Mouse (Mus musculus): ENCODE data around the gene Dchs1.
A peak's percentile ranks its signal among the peaks of the same experiment; 100 is the strongest.
"Not testable (repeated sequence)": the region's sequence is repeated elsewhere in the genome, so short reads cannot be mapped to it uniquely, and the experiment has no call there.

Gene Dchs1

DNA sequence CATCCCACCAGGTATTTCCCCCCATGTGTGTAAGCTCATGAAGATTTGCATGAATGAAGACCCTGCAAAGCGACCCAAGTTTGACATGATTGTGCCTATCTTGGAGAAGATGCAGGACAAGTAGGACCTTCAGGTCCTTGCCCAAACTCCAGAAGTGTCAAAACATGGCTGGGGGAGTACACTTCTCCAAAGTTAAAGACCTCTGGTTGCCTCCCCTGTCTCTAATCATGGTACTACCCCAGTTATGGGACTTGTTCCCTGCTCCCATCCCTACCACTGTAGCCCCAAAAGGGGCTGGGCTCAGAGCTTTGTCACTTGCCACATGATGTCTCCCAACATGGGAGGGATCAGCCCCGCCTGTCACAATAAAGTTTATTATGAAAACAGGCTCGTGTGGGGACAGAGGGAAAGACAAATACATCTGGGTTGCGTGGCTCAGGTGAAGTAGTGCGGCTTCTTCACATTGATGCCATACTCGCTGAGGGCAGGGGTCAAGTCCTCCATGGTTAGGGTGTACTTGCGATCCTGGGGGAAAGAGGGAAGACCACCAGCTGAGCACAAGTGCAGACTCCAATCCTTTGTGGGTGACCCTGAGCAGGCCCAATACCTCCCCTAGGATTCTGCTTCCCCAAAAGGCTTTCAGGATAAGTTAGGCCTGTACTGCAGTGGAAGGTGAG is 44.8 kb downstream of the Dchs1 start:
- not testable (repeated sequence) for DNase-seq (ENCODE audit: low read depth, low spot score)

GRCm38 (mm10) chr7:105741978-105742377 is 45.5 kb downstream of the Dchs1 start:
- DNase-seq (ENCODE audit: low read depth, low spot score): no peak

DNA sequence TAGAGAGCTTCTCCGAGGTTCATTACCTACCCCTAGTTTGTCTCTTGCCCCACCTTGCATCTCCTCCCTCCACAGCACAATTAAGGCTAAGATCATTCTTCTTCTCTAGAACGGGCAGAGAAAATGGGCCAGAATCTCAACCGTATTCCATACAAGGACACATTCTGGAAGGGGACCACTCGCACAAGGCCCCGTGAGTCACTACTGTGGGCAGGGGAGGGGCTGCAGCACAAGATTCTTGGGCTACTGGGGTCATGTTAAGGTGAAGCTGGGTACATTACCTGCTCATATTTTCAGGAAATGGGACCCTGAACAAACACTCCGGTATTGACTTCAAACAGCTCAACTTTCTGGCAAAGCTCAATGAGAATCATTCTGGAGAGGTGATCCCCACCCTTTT is 46.6 kb downstream of the Dchs1 start:
- DNase-seq (ENCODE audit: low read depth, low spot score): no peak

DNA sequence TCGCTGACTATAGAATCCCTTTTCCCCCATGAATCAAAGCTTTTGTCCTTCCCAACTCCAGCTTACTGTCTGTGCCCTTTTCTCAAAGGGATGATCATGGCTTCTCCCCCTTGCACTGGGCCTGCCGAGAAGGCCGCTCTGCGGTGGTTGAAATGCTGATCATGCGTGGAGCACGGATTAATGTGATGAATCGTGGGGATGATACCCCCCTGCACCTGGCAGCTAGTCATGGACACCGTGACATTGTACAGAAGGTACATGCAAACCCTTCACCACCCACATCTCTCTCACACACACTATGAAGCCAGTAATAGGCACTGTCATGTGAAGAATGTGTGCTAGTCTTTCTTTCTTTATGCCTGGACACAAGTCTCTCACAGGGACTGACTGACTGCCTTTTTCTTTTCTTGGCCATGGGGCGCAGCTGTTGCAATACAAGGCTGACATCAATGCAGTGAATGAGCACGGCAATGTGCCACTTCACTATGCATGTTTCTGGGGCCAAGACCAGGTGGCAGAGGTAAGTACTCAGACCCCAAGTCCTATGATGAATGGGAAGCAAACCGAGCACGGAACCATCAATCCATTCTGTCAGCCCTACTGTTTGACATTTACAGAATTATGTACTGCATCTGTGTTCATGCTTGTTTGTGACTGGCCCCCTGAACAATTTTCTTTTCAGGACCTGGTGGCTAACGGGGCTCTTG is 47.2 kb downstream of the Dchs1 start:
- no peak for DNase-seq (ENCODE audit: low read depth, low spot score)

GRCm38 (mm10) chr7:105738948-105739347 is 48.5 kb downstream of the Dchs1 start:
- peak; percentile 66 for DNase-seq (ENCODE audit: low read depth, low spot score)

DNA sequence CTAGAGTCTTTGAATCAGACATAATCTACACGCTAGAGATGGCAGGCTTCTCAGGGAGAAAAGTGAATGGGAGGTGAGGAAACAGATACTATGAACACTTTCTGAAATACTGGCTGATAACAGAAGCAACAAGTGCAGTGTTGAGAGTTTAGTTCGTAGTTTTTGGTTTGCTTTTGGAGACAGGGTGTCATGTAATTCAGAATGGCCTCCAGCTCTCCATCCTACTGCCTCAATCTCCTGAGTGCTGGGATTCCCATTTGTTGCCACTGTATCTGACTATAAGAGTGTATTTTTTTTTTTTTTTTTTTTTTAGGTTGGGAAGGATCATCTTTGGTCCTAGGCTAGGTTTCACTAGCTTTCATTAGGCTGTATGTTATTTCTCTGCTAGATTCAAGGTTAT is 49.2 kb downstream of the Dchs1 start:
- DNase-seq (ENCODE audit: low read depth, low spot score): no peak

DNA sequence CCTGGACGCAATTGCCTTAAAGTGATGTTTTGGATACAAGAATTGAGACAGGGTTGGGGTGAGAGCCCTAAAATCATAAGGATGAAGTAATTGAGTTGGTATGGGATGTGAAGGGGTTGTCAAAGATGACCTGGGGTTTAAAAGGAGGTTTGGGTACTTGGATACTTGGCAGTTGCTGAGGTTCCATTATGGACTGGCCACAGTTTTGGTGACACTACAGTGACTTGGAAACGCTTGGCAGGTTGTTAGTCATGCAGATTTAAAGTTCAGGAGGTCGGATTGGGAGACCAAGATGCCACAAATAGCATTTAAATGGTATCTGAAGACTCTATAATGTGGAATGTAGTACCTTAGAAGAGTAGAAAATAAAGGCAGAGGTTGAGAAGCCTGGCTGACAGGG is 49.8 kb downstream of the Dchs1 start:
- DNase-seq (ENCODE audit: low read depth, low spot score): no peak

- DNase-seq (ENCODE audit: low read depth, low spot score): no peak
Measured at GRCm38 (mm10) chr7:105736911-105737521, 50.4 kb downstream of the Dchs1 start, which contains the start of gene Rrp8. Rrp8 (minus strand) TSS chr7:105737385.

- DNase-seq (ENCODE audit: low read depth, low spot score): peak; percentile 86
Measured at GRCm38 (mm10) chr7:105736264-105736901, 51.1 kb downstream of the Dchs1 start, which contains the start of gene Ilk. Ilk (plus strand) TSS chr7:105736592.

DNA sequence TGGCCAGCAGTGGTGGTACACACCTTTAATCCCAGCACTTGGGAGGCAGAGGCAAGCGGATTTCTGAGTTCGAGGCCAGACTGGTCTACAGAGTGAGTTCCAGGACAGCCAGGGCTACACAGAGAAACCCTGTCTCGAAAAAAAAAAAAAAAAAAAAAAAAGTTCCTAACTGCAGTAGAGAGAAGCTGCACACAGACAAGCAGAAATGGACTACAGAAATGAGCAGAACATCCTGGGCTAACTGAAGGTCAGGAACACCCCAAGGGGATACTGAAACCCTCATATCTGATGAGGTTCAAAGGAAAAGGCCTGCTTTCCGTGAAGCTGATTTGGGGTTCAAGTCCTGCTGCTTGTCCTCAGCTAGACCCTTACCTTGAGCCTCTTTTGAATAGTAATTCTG is 52.0 kb downstream of the Dchs1 start:
- not testable (repeated sequence) for DNase-seq (ENCODE audit: low read depth, low spot score)

DNA sequence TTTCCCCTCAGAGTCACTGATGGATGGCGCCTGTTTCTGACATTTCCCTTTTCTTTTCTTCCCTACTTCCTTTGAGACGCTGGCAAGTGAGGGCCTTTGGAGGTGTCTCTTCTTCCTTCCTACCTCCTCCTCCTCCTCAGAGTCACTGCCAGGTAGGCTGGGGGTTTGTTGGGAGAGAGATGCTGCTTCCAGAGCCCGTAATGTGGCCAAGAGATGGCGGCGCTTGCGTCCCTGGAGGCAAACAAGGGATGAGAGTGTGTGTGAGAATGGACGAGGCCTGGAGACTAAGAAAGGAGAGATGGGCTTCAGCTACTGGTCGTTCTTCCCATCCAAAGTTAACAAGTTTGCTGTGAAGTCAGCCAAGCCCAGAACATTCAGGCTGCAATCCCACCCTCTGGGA is 52.6 kb downstream of the Dchs1 start:
- DNase-seq (ENCODE audit: low read depth, low spot score): no peak

GRCm38 (mm10) chr7:105733836-105734235 is 53.6 kb downstream of the Dchs1 start:
- no peak for DNase-seq (ENCODE audit: low read depth, low spot score)

DNA sequence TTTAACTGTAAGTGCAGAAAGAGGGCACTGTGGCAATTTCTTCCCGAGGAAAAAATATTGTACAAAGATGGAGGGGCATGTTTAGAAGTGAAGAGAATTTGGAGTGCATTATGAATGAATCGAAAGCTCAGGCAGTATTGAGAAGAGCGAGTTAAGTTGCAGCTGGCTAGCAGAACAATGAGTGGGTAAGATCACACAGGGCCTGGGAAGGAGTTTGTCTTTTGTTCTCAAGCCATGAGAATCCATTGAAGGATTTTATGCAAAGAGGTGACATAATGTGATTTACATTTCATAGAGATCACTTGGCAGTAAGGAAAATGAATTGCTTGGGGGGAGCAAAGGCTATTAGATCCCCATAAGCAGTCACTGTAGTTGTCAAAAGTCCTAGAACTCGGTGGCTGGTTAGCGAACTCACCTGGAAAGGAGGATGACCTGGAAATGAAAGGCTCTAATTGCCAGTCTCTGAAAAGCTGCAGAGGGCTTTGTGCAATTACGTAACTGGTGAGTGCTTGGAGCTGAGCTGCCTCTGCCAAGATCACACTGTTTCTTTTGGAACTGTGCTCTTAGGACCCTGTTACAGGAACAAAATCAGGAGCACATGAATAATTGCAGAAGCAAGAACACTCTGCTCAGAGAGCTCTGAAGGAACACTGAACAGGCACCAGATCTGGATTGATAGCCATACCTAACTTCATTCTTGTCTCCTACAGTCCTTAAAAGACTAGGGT is 58.6 kb downstream of the Dchs1 start:
- DNase-seq (ENCODE audit: low read depth, low spot score): no peak

DNA sequence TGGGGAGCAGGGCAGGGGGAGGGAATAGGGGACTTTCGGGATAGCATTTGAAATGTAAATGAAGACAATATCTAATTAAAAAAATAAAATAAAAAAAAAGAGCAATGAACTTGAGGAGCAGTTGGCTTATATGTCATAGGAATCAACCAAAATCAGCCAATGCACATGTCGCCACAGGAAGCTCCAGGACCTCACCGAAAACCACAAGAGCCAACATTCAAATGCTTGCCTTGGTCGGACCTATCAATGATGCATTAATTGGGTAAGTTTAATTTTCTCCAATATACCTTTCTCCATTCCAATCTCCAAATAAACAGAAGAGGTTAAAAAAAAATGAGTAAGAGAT is 60.5 kb downstream of the Dchs1 start:
- no peak for DNase-seq (ENCODE audit: low read depth, low spot score)

DNA sequence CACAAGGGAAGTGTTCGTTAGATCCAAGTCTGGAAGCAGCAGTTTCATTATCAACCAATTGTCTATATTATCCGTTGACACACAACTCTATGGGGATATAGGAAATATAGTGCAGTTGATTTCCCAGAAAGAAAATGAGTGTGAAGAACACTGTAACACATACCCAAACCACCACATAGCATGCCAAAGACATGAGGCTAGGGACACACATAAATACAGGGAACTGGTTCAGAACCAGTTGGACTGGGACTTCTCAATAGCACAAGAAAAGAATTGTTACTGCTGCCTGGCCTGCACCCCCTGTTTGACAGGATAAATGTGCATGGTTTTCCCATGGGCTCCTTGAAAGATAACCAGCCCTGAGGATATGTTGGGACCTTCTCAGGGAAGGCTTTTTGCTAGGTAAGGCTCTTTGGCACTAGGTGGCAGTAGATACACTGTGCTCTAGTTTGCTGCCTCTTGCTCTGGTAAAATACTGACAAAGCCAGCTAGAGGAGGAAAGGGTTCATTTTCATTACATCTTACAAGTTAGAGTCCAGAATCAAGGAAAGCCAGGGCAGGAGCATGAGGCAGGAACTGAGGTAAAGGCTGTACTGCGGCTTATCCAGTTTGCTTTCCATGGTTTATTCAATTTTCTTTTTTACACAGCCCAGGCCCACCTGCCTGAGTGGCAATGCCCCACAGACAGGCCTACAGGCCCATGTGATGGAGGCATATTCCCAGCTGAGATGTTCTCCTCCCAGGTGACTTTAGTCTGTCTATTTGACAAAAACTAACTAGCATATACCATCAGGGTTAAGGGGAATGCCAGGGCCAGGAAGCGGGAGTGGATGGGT is 61.1 kb downstream of the Dchs1 start:
- peak; percentile 62 for DNase-seq (ENCODE audit: low read depth, low spot score)

DNA sequence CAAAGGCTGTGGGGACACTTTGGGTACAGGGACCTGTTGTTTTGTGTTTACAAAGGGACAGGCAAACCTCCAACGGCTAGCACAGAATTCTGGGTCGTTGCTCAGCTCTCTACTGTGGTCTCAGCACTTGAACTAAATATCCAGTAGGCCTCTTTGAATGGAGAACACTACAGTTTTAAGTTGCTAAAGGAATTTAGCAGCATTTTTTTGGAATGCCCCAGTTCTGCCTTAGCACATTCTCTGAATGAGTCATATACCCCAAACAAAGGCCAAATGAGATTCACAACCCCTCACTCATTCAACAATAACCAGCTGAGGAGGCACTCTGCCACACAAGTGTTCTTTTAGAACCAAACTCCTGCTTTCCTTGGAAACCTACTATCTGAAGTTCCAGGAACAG is 65.5 kb downstream of the Dchs1 start:
- no peak for DNase-seq (ENCODE audit: low read depth, low spot score)

DNA sequence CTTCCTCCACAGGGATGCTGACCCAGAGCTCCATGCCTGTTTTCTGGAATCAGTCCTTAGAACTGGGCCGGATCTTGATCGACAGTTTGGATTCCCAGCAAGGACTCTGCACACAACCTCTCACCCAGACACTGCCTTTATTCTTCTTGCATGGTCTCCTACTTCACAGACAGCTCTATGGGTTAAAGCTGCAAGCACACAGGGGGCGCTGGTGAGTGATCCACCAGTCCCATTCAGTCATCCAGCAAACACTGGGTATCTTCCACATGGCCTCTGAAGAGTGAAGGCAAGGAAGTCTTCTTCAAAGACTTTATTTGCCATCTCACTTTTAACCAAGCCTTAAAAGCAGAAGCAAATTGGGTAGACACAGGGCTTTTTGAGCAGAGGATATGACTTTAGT is 72.1 kb downstream of the Dchs1 start:
- DNase-seq (ENCODE audit: low read depth, low spot score): no peak

DNA sequence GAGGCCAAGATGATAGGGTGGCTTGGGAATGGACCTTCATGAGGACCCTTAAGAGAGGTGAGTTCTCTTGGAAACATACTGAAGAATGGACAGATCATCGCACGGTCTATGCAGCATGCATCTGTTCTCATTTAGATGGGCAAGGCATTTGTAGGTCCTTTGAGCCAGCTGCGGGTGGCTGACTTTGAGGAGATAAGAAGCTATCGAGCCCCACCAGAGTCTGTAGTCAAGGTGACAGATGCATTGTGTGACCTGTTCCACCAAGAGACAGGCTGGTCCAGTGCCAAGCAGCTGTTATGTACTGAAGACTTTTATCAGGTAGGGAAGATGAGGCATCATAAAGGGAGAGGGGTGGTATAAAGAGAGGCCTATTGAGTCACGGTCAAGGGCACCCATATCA is 78.7 kb downstream of the Dchs1 start:
- no peak for DNase-seq (ENCODE audit: low read depth, low spot score)

DNA sequence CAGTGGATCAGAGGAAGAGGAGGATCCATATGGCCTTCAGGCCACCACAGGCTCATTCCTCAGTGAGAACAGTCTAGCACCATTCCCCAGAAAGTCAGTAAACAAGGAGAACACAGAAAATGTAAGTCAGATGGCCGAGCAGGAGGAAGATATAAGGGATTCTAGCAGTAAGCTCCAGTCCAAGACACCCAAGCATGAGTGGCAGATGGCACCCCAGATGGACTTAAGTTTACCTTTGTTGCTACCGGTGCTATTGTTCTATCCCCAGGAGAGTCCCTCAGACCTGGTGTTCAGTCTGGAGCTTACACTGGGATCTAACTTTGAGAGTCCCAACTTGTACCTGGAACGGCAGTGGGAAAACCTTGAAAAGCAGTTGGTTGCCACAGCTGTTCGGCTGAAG is 83.6 kb downstream of the Dchs1 start:
- no peak for DNase-seq (ENCODE audit: low read depth, low spot score)

GRCm38 (mm10) chr7:105703184-105703583 is 84.3 kb downstream of the Dchs1 start:
- DNase-seq (ENCODE audit: low read depth, low spot score): no peak

All from forelimb bud, embryonic 11.5 days (tissue).